Mouse (Mus musculus): ENCODE data around the gene Ubp1. TPM values are rescaled to one million over a fixed set of nuclear protein-coding genes. Genes with fewer than 3 reads are reported as not detected.

Gene Ubp1
- total and polyA plus RNA-seq, 3 experiments: 25.7 to 33.9 (median 26.0) TPM

DNA sequence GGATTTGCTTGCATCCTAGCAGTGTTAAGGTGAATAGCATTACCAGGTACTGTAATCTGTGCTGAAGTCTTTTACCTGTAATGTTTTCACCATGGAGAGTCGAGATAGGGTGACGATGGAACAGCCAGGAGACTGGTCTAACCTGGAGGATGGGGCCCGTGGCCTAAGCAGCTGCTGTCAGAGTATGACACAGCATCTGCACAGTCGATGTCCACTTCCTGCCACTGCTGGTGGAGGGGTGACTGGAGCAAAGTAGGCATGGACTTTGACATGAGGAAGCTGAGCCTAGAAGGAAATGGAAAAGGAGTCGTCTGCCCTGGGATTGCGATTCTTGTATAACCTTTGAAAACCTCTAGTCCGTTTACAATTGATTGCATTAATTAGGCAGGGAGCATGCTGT is 47.9 kb downstream of the Ubp1 start:
- WGBS: 56% methylated on average over 7 of the region's 7 CpGs
- intact Hi-C loops (cut with DNase I): no loop called here
- no peak for DNase-seq
- no peaks in the 10 kb centered on the region for H3K27me3 ChIP-seq (ENCODE audit: control insufficient read depth, insufficient read depth, low read length)
- TF ChIP-seq POLR2A (IDR thresholded peaks at IDR 0.05; ENCODE audit: insufficient read depth, low read depth, low read length): no peak
- TF ChIP-seq EP300 (IDR thresholded peaks at IDR 0.05; ENCODE audit: insufficient read depth, low read depth, low read length): no peak
- TF ChIP-seq CTCF (IDR thresholded peaks at IDR 0.05): no peak
- H3K27ac ChIP-seq: no peak overlapping the region
- peaks cover 4% of the 10 kb centered on the region for H3K4me1 ChIP-seq (ENCODE audit: control insufficient read depth, insufficient read depth, low read length)
- H3K79me2 ChIP-seq (replicated peaks; ENCODE audit: control insufficient read depth, insufficient read depth, low read length): no peaks in the 10 kb centered on the region
- no peak overlapping the region for H3K9ac ChIP-seq (ENCODE audit: low read depth, low read length)
- no peaks in the 10 kb centered on the region for H3K36me3 ChIP-seq (ENCODE audit: control insufficient read depth, insufficient read depth, low read length)
- H3K4me3 ChIP-seq: no peak overlapping the region

- H3K36me3 ChIP-seq (ENCODE audit: control insufficient read depth, insufficient read depth, low read length): no peaks in the 10 kb centered on the region
- WGBS: 83% methylated on average over 13 of the region's 13 CpGs
- peak in 1 of 2 experiments; percentile 49 for DNase-seq
Observed at GRCm38 (mm10) chr9:113979356-113979755, 48.6 kb downstream of the Ubp1 start.

DNA sequence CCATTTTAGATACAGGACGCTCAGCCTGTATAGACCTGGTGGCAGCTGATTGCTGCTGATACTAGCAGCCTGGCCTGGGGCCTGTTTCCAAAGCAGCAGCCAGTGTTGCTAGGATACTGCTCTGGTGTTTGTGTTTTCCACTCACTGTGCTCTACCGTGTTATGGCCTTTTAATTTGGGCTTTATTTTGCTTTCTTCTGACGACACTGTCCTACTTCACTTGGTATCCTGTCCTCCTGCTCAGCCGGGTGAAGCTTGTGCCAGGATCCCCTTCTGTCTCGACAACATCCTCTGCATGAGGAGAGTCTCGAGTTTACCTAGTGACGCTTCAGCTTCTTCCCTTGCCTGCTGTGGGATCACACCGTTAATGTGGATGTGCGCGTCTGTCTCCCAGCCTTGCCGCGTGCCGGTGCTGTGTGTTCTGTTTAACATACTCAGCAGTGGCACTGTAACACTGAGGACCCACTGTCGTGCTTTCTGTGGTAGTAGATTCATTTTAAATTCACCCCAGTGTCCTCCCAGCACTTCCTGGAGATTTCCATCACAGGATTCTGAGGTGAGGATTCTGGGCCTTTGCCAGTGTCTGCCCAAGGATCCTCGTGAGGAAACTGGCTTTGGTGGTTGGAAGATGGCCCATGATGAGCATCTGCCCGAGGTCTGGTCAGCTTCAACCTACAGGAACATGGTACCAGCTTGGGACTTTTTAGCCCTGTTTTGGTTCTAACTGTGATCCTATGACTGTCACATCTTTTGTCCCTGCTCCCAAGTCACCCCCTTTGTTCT is 50.6 kb downstream of the Ubp1 start:
- 30% methylated on average over 16 of the region's 16 CpGs for WGBS
- Histone ChIP-seq H3K4me3 (no peak overlapping the region), H3K4me1 (ENCODE audit: control insufficient read depth, insufficient read depth, low read length) (peaks cover 4% of the 10 kb centered on the region), H3K9ac (ENCODE audit: low read depth, low read length) (no peak overlapping the region; the same call in 1 of the 2 replicates), H3K27me3 (ENCODE audit: control insufficient read depth, insufficient read depth, low read length) (no peaks in the 10 kb centered on the region), H3K27ac (peak overlapping the region; percentile 47), H3K79me2 (replicated peaks; ENCODE audit: control insufficient read depth, insufficient read depth, low read length) (no peaks in the 10 kb centered on the region), H3K36me3 (ENCODE audit: control insufficient read depth, insufficient read depth, low read length) (no peaks in the 10 kb centered on the region)
- DNase-seq: peak; percentile 50 to 69
- TF ChIP-seq EP300 (IDR thresholded peaks at IDR 0.05; ENCODE audit: insufficient read depth, low read depth, low read length): no peak
- no peak for TF ChIP-seq CTCF (IDR thresholded peaks at IDR 0.05)
- no peak for TF ChIP-seq POLR2A (IDR thresholded peaks at IDR 0.05; ENCODE audit: insufficient read depth, low read depth, low read length)
- intact Hi-C loops (cut with DNase I): loop anchor here (10.0 kb wide), 1 partner anchor 404 kb away; no protein-coding TSS in a partner anchor

More at GRCm38 (mm10) chr9:113979356-113979755, 48.6 kb downstream of the Ubp1 start:
- TF ChIP-seq EP300 (IDR thresholded peaks at IDR 0.05; ENCODE audit: insufficient read depth, low read depth, low read length) (no peak), CTCF (IDR thresholded peaks at IDR 0.05) (no peak), POLR2A (IDR thresholded peaks at IDR 0.05; ENCODE audit: insufficient read depth, low read depth, low read length) (no peak)
- Histone ChIP-seq H3K9ac (ENCODE audit: low read depth, low read length) (no peak overlapping the region), H3K27ac (no peak overlapping the region), H3K79me2 (replicated peaks; ENCODE audit: control insufficient read depth, insufficient read depth, low read length) (no peaks in the 10 kb centered on the region), H3K4me3 (no peak overlapping the region), H3K27me3 (ENCODE audit: control insufficient read depth, insufficient read depth, low read length) (no peaks in the 10 kb centered on the region), H3K4me1 (ENCODE audit: control insufficient read depth, insufficient read depth, low read length) (peaks cover 4% of the 10 kb centered on the region)
- intact Hi-C loops (cut with DNase I): no loop called here

GRCm38 (mm10) chr9:113982451-113982850 is 51.7 kb downstream of the Ubp1 start:
- TF ChIP-seq CTCF (IDR thresholded peaks at IDR 0.05) (no peak), EP300 (IDR thresholded peaks at IDR 0.05; ENCODE audit: insufficient read depth, low read depth, low read length) (no peak), POLR2A (IDR thresholded peaks at IDR 0.05; ENCODE audit: insufficient read depth, low read depth, low read length) (no peak)
- Histone ChIP-seq H3K9ac (ENCODE audit: low read depth, low read length) (no peak overlapping the region), H3K36me3 (ENCODE audit: control insufficient read depth, insufficient read depth, low read length) (no peaks in the 10 kb centered on the region), H3K27ac (no peak overlapping the region), H3K27me3 (ENCODE audit: control insufficient read depth, insufficient read depth, low read length) (no peaks in the 10 kb centered on the region), H3K79me2 (replicated peaks; ENCODE audit: control insufficient read depth, insufficient read depth, low read length) (no peaks in the 10 kb centered on the region), H3K4me3 (no peak overlapping the region), H3K4me1 (ENCODE audit: control insufficient read depth, insufficient read depth, low read length) (peaks cover 4% of the 10 kb centered on the region)
- no peak for DNase-seq
- intact Hi-C loops (cut with DNase I): loop anchor here (10.0 kb wide), 1 partner anchor 402 kb away; no protein-coding TSS in a partner anchor
- 79% methylated on average over 2 of the region's 2 CpGs for WGBS

GRCm38 (mm10) chr9:113982883-113983670 is 52.3 kb downstream of the Ubp1 start:
- Histone ChIP-seq H3K27ac (no peak overlapping the region), H3K4me3 (no peak overlapping the region), H3K9ac (ENCODE audit: low read depth, low read length) (no peak overlapping the region), H3K79me2 (replicated peaks; ENCODE audit: control insufficient read depth, insufficient read depth, low read length) (no peaks in the 10 kb centered on the region), H3K36me3 (ENCODE audit: control insufficient read depth, insufficient read depth, low read length) (no peaks in the 10 kb centered on the region), H3K27me3 (ENCODE audit: control insufficient read depth, insufficient read depth, low read length) (no peaks in the 10 kb centered on the region), H3K4me1 (ENCODE audit: control insufficient read depth, insufficient read depth, low read length) (peaks cover 4% of the 10 kb centered on the region)
- WGBS: 64% methylated on average over 11 of the region's 11 CpGs
- TF ChIP-seq EP300 (IDR thresholded peaks at IDR 0.05; ENCODE audit: insufficient read depth, low read depth, low read length): no peak
- TF ChIP-seq CTCF (IDR thresholded peaks at IDR 0.05): no peak
- no peak for TF ChIP-seq POLR2A (IDR thresholded peaks at IDR 0.05; ENCODE audit: insufficient read depth, low read depth, low read length)
- intact Hi-C loops (cut with DNase I): loop anchor here (10.0 kb wide), 1 partner anchor 402 kb away; no protein-coding TSS in a partner anchor
- DNase-seq: no peak
